Mouse (Mus musculus) thymus, adult 2 months (tissue): ENCODE results near the gene Gpr107.

Experiments used
- CTCF ChIP-seq: fragments of 200-500 bp; IDR thresholded peaks from 2 replicates; pipeline ENCODE4 v1.5.1; 2012; ENCODE audit warnings: mild to moderate bottlenecking, control low read depth, low read length, moderate library complexity, borderline replicate concordance; ENCODE audit not compliant: control insufficient read depth, poor library complexity, insufficient read depth; ENCODE audit errors: extremely low read depth
- POLR2A ChIP-seq: fragments of 200-500 bp; IDR thresholded peaks from 2 replicates; pipeline ENCODE4 v1.6.1; 2012; ENCODE audit warnings: mild to moderate bottlenecking, low read length, control low read depth, moderate library complexity; ENCODE audit not compliant: control insufficient read depth, poor library complexity, insufficient read depth; ENCODE audit errors: extremely low read depth

- TF ChIP-seq CTCF (no peak), POLR2A (no peak)
Observed at GRCm38 (mm10) chr2:31267447-31267846, 115.3 kb downstream of the Gpr107 start.
